ENCODE assay signal across 15 mouse cellular contexts in the genomic region with DNA sequence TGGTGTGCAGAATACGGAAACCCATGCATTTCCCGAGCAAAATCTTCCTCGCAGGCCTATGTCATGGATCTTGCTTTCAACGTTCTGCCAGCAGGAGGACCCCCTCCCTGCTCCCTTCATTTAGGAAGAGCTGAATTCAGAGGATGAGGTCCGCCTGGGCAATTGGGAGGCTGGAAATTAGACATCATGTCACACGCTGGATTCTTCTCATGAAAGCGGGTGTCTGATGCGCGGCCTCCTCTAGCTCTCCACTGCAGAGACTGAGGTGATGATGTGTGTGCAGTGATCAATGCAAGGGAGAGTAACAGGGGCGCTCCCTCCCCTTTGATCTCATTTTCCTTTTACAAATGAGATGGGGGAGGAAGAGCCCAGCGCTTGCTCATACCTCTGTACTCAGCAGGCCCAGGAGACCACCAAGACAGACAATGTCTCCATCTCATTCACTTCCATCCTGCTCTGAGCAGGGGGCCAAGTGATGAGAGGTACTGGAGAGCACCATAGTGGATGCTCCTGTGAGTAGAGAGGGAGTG.
DNase-seq lines count a peak whose midpoint lies in the region; ATAC-seq and TF ChIP-seq lines count a peak whose summit lies in the region.
"Had no signal": no experiment of that assay in that cellular context is flagged by ENCODE, and none has a peak within 500 bp of the region (broad histone marks: within the 10 kb centered on the region; RNA-seq: fewer than 3 reads in every experiment).

No protein-coding gene starts in this region.

- H3K4me1 ChIP-seq in forebrain, embryonic 11.5 days (replicated peaks; ENCODE audit: control insufficient read depth, insufficient read depth, low read length): no peaks in the 10 kb centered on the region
- peaks cover 11% of the 10 kb centered on the region for H3K4me1 ChIP-seq in forebrain, embryonic 10.5 days
- no peaks in the 10 kb centered on the region for H3K4me1 ChIP-seq in stomach, postnatal 0 days (replicated peaks; ENCODE audit: control insufficient read depth, insufficient read depth)
- peaks cover 13% of the 10 kb centered on the region for H3K4me1 ChIP-seq in limb, embryonic 10.5 days
- H3K4me1 ChIP-seq: limb, embryonic 13.5 days had no signal

- 38% methylated on average over 11 of the region's 11 CpGs for WGBS in forebrain, embryonic 11.5 days
- 47% methylated on average over 11 of the region's 11 CpGs for WGBS in forebrain, embryonic 10.5 days
- 60% methylated on average over 11 of the region's 11 CpGs for WGBS in stomach, postnatal 0 days
- WGBS in limb, embryonic 10.5 days: 45% methylated on average over 11 of the region's 11 CpGs

- peak; percentile 53 for ATAC-seq in forebrain, embryonic 11.5 days (replicated peaks; ENCODE audit: low FRiP score)
- no peak for ATAC-seq in stomach, postnatal 0 days (ENCODE audit: low FRiP score, low TSS enrichment)

- H3K9me3 ChIP-seq in forebrain, embryonic 11.5 days (ENCODE audit: control insufficient read depth, low read length): no peaks in the 10 kb centered on the region
- H3K9me3 ChIP-seq in forebrain, embryonic 10.5 days: no peaks in the 10 kb centered on the region
- no peaks in the 10 kb centered on the region for H3K9me3 ChIP-seq in stomach, postnatal 0 days (ENCODE audit: control insufficient read depth, low read length)
- H3K9me3 ChIP-seq in limb, embryonic 10.5 days (replicated peaks): no peaks in the 10 kb centered on the region
- H3K9me3 ChIP-seq: limb, embryonic 13.5 days had no signal

- TF ChIP-seq EP300 in stomach, postnatal 0 days (optimal IDR thresholded peaks at IDR 0.05): no peak

- H3K36me3 ChIP-seq in forebrain, embryonic 11.5 days (ENCODE audit: control insufficient read depth, insufficient read depth, low read length): no peaks in the 10 kb centered on the region
- no peaks in the 10 kb centered on the region for H3K36me3 ChIP-seq in forebrain, embryonic 10.5 days (replicated peaks)
- no peaks in the 10 kb centered on the region for H3K36me3 ChIP-seq in stomach, postnatal 0 days (ENCODE audit: control insufficient read depth, insufficient read depth, low read length)
- H3K36me3 ChIP-seq in limb, embryonic 10.5 days: no peaks in the 10 kb centered on the region
- H3K36me3 ChIP-seq: G1E; limb, embryonic 13.5 days had no signal

- no peak overlapping the region for H3K9ac ChIP-seq in forebrain, embryonic 11.5 days (ENCODE audit: low read length)
- H3K9ac ChIP-seq in stomach, postnatal 0 days (ENCODE audit: low read length): no peak overlapping the region
- H3K9ac ChIP-seq: limb, embryonic 13.5 days had no signal

- H3K27me3 ChIP-seq in forebrain, embryonic 11.5 days (ENCODE audit: control insufficient read depth, insufficient read depth, low read length): no peaks in the 10 kb centered on the region
- no peaks in the 10 kb centered on the region for H3K27me3 ChIP-seq in forebrain, embryonic 10.5 days (ENCODE audit: poor library complexity, severe bottlenecking)
- H3K27me3 ChIP-seq in stomach, postnatal 0 days (ENCODE audit: control insufficient read depth, insufficient read depth, low read length): no peaks in the 10 kb centered on the region
- no peaks in the 10 kb centered on the region for H3K27me3 ChIP-seq in limb, embryonic 10.5 days (ENCODE audit: low read depth, poor library complexity, severe bottlenecking)
- H3K27me3 ChIP-seq: limb, embryonic 13.5 days had no signal

- no peak for DNase-seq in forebrain, embryonic 11.5 days (ENCODE audit: low spot score)
- no peak for DNase-seq in forebrain, embryonic 10.5 days (ENCODE audit: extremely low spot score, low spot score)
- peak; percentile 22 for DNase-seq in right cerebral cortex, postnatal 4 days
- DNase-seq in right cerebral cortex, adult 18-20 months: no peak
- peak; percentile 24 for DNase-seq in mesoderm, embryonic 11.5 days (ENCODE audit: low read depth, low spot score)
- DNase-seq in stomach, postnatal 0 days (ENCODE audit: low spot score): no peak
- no peak for DNase-seq in adrenal gland, adult (ENCODE audit: inconsistent age in 2 of 2, low spot score in 1 of 2)
- DNase-seq in limb, embryonic 10.5 days (ENCODE audit: low spot score): no peak
- DNase-seq: cerebellum, adult 8-10 months; gastrocnemius, postnatal 25 days; lung, postnatal 14 days; thymus, postnatal 4 days had no signal

- H3K4me3 ChIP-seq in forebrain, embryonic 11.5 days (ENCODE audit: low read depth, low read length): no peak overlapping the region
- H3K4me3 ChIP-seq in forebrain, embryonic 10.5 days: no peak overlapping the region
- no peak overlapping the region for H3K4me3 ChIP-seq in stomach, postnatal 0 days (ENCODE audit: low read depth, low read length)
- no peak overlapping the region for H3K4me3 ChIP-seq in limb, embryonic 10.5 days
- H3K4me3 ChIP-seq: layer of hippocampus, adult 2 months; limb, embryonic 13.5 days had no signal

- no peak overlapping the region for H3K4me2 ChIP-seq in forebrain, embryonic 11.5 days (ENCODE audit: low read depth, low read length, severe bottlenecking)
- no peak overlapping the region for H3K4me2 ChIP-seq in stomach, postnatal 0 days (replicated peaks; ENCODE audit: low read depth)
- H3K4me2 ChIP-seq: limb, embryonic 13.5 days had no signal

- no peak overlapping the region for H3K27ac ChIP-seq in forebrain, embryonic 11.5 days (ENCODE audit: low read depth, low read length)
- no peak overlapping the region for H3K27ac ChIP-seq in forebrain, embryonic 10.5 days
- H3K27ac ChIP-seq in stomach, postnatal 0 days (replicated peaks): no peak overlapping the region
- H3K27ac ChIP-seq in limb, embryonic 10.5 days: no peak overlapping the region
- H3K27ac ChIP-seq: layer of hippocampus, adult 2 months; limb, embryonic 13.5 days had no signal

- peak; percentile 26; the same call in 1 of the 2 replicates for TF ChIP-seq CTCF in stomach, postnatal 0 days (IDR thresholded peaks at IDR 0.05; ENCODE audit: low read depth)

Comparison
In these comparisons a context has a peak if more than half of its experiments do, and no peak if none do; other contexts are left out.
1. DNase-seq: peak in right cerebral cortex, postnatal 4 days (single experiment) and mesoderm, embryonic 11.5 days (single experiment); none in forebrain, embryonic 11.5 days (single experiment), forebrain, embryonic 10.5 days (single experiment), right cerebral cortex, adult 18-20 months (single experiment), stomach, postnatal 0 days (single experiment), adrenal gland, adult (0 of 2) and limb, embryonic 10.5 days (single experiment).